ENCODE assay signal across 8 mouse cellular contexts in genomic region chr7:126950647-126951615, GRCm38 (mm10). TPM values are rescaled to one million over a fixed set of nuclear protein-coding genes. Genes with fewer than 3 reads are reported as not detected.
A peak's percentile ranks its signal among the peaks of the same experiment; 100 is the strongest.
DNase-seq lines count a peak whose midpoint lies in the region; ATAC-seq and TF ChIP-seq lines count a peak whose summit lies in the region.

No protein-coding gene starts in this region.

- peak overlapping the region; percentile 99; the same call in 1 of the 2 replicates for H3K4me2 ChIP-seq in stomach, embryonic 14.5 days (replicated peaks; ENCODE audit: low read depth, low read length)
- no peak overlapping the region for H3K4me2 ChIP-seq in stomach, postnatal 0 days (replicated peaks; ENCODE audit: low read depth)
- peak overlapping the region; percentile 95 for H3K4me2 ChIP-seq in forebrain, embryonic 12.5 days
- peak overlapping the region; percentile 79 for H3K4me2 ChIP-seq in liver, embryonic 15.5 days
- H3K4me2 ChIP-seq in stomach, embryonic 16.5 days (ENCODE audit: low read depth, low read length) = 0 out of 2 replicates have a peak overlapping the region, but pooled peaks have one; percentile 1

- peak overlapping the region; percentile 43; the same call in 1 of the 2 replicates for H3K4me3 ChIP-seq in stomach, embryonic 14.5 days (ENCODE audit: low read depth, low read length)
- H3K4me3 ChIP-seq in stomach, postnatal 0 days (ENCODE audit: low read depth, low read length) = no peak overlapping the region
- peak overlapping the region; percentile 50 for H3K4me3 ChIP-seq in forebrain, embryonic 12.5 days (replicated peaks)
- H3K4me3 ChIP-seq in liver, embryonic 15.5 days (replicated peaks) = no peak overlapping the region
- peak overlapping the region; percentile 55 for H3K4me3 ChIP-seq in stomach, embryonic 16.5 days (replicated peaks; ENCODE audit: low read length)

- WGBS in stomach, embryonic 14.5 days = 5% methylated on average over 26 of the region's 26 CpGs
- WGBS in stomach, postnatal 0 days = 7% methylated on average over 26 of the region's 26 CpGs
- 5% methylated on average over 26 of the region's 26 CpGs for WGBS in forebrain, embryonic 12.5 days
- 7% methylated on average over 26 of the region's 26 CpGs for WGBS in liver, embryonic 15.5 days (ENCODE audit: insufficient replicate concordance)
- WGBS in stomach, embryonic 16.5 days = 6% methylated on average over 26 of the region's 26 CpGs

- no peak for TF ChIP-seq EP300 in stomach, postnatal 0 days (optimal IDR thresholded peaks at IDR 0.05)

- TF ChIP-seq CTCF in stomach, postnatal 0 days (IDR thresholded peaks at IDR 0.05; ENCODE audit: low read depth) = no peak

- no peak overlapping the region for H3K9ac ChIP-seq in stomach, embryonic 14.5 days (replicated peaks; ENCODE audit: low read depth, low read length)
- no peak overlapping the region for H3K9ac ChIP-seq in stomach, postnatal 0 days (ENCODE audit: low read length)
- H3K9ac ChIP-seq in forebrain, embryonic 12.5 days = peak overlapping the region; percentile 68
- no peak overlapping the region for H3K9ac ChIP-seq in liver, embryonic 15.5 days
- no peak overlapping the region for H3K9ac ChIP-seq in stomach, embryonic 16.5 days (ENCODE audit: low read length)

- ATAC-seq in stomach, embryonic 14.5 days (ENCODE audit: insufficient number of reproducible peaks, insufficient read depth, low FRiP score, low read depth) = no peak
- ATAC-seq in stomach, postnatal 0 days (ENCODE audit: low FRiP score, low TSS enrichment) = no peak
- 0 out of 2 replicates have a peak, but pooled peaks have one; percentile 16 for ATAC-seq in forebrain, embryonic 12.5 days (ENCODE audit: low FRiP score)
- no peak for ATAC-seq in liver, embryonic 15.5 days (ENCODE audit: insufficient read depth)
- no peak for ATAC-seq in stomach, embryonic 16.5 days (ENCODE audit: insufficient read depth, low FRiP score)
- no peak for ATAC-seq in activated CD4-positive, CD25-positive, alpha-beta regulatory T cell, adult 4 months

- H3K9me3 ChIP-seq in stomach, embryonic 14.5 days (ENCODE audit: control insufficient read depth, low read depth, low read length) = no peaks in the 10 kb centered on the region
- H3K9me3 ChIP-seq in stomach, postnatal 0 days (ENCODE audit: control insufficient read depth, low read length) = no peaks in the 10 kb centered on the region
- H3K9me3 ChIP-seq in forebrain, embryonic 12.5 days = no peaks in the 10 kb centered on the region
- no peaks in the 10 kb centered on the region for H3K9me3 ChIP-seq in liver, embryonic 15.5 days (replicated peaks)
- no peaks in the 10 kb centered on the region for H3K9me3 ChIP-seq in stomach, embryonic 16.5 days (replicated peaks; ENCODE audit: control insufficient read depth, low read length)

- peaks cover 7% of the 10 kb centered on the region; the same call in 1 of the 2 replicates for H3K4me1 ChIP-seq in stomach, embryonic 14.5 days (ENCODE audit: control insufficient read depth, insufficient read depth, low read length)
- H3K4me1 ChIP-seq in stomach, postnatal 0 days (replicated peaks; ENCODE audit: control insufficient read depth, insufficient read depth) = no peaks in the 10 kb centered on the region
- H3K4me1 ChIP-seq in forebrain, embryonic 12.5 days = peaks cover 34% of the 10 kb centered on the region
- H3K4me1 ChIP-seq in liver, embryonic 15.5 days (replicated peaks) = peaks cover 20% of the 10 kb centered on the region
- H3K4me1 ChIP-seq in stomach, embryonic 16.5 days (ENCODE audit: control insufficient read depth, insufficient read depth, low read length) = peaks cover 7% of the 10 kb centered on the region; the same call in 1 of the 2 replicates

- H3K27me3 ChIP-seq in stomach, embryonic 14.5 days (ENCODE audit: control insufficient read depth, insufficient read depth, low read length) = peaks cover 16% of the 10 kb centered on the region
- H3K27me3 ChIP-seq in stomach, postnatal 0 days (ENCODE audit: control insufficient read depth, insufficient read depth, low read length) = no peaks in the 10 kb centered on the region
- H3K27me3 ChIP-seq in forebrain, embryonic 12.5 days = peaks cover 55% of the 10 kb centered on the region
- H3K27me3 ChIP-seq in liver, embryonic 15.5 days = peaks cover 55% of the 10 kb centered on the region
- H3K27me3 ChIP-seq in stomach, embryonic 16.5 days (ENCODE audit: control insufficient read depth, insufficient read depth, low read length) = peaks cover 19% of the 10 kb centered on the region

- no peaks in the 10 kb centered on the region for H3K36me3 ChIP-seq in stomach, embryonic 14.5 days (ENCODE audit: control insufficient read depth, insufficient read depth, low read length)
- no peaks in the 10 kb centered on the region for H3K36me3 ChIP-seq in stomach, postnatal 0 days (ENCODE audit: control insufficient read depth, insufficient read depth, low read length)
- H3K36me3 ChIP-seq in forebrain, embryonic 12.5 days (replicated peaks) = 0 out of 2 replicates have a peak, but pooled peaks cover 2% of the 10 kb centered on the region
- H3K36me3 ChIP-seq in liver, embryonic 15.5 days (replicated peaks) = no peaks in the 10 kb centered on the region
- H3K36me3 ChIP-seq in stomach, embryonic 16.5 days (ENCODE audit: control insufficient read depth, insufficient read depth, low read length) = no peaks in the 10 kb centered on the region

- no peak for DNase-seq in stomach, postnatal 0 days (ENCODE audit: low spot score)
- DNase-seq in spleen, postnatal 10 days (ENCODE audit: low spot score in 2 of 2) = no peak
- no peak for DNase-seq in ovary, postnatal 14 days (ENCODE audit: low spot score)

- H3K27ac ChIP-seq in stomach, embryonic 14.5 days (ENCODE audit: low read length) = no peak overlapping the region
- no peak overlapping the region for H3K27ac ChIP-seq in stomach, postnatal 0 days (replicated peaks)
- H3K27ac ChIP-seq in forebrain, embryonic 12.5 days = peak overlapping the region; percentile 81
- H3K27ac ChIP-seq in liver, embryonic 15.5 days (replicated peaks) = no peak overlapping the region
- H3K27ac ChIP-seq in stomach, embryonic 16.5 days (ENCODE audit: low read length) = no peak overlapping the region

RNA-seq across cellular contexts. Expression of gene Sez6l2, which starts 0.6 kb away (rescaled TPM):
- 2.9 and 3.6 TPM in 2 replicates for polyA plus RNA-seq in stomach, embryonic 14.5 days (2014; fragmentation: Nextera tagmentation; extraction: Ambion mirVana)
- 1.5 and 1.6 TPM in 2 replicates for polyA plus RNA-seq in stomach, postnatal 0 days (2015; fragmentation: Nextera tagmentation; extraction: Ambion mirVana)
- 8.6 and 10.5 TPM in 2 replicates for polyA plus RNA-seq in forebrain, embryonic 12.5 days (2016; fragmentation: Nextera tagmentation; extraction: Ambion mirVana)
- 0.07 and 0.12 TPM in 2 replicates for polyA plus RNA-seq in liver, embryonic 15.5 days (2015; fragmentation: Nextera tagmentation; extraction: Ambion mirVana)
- 1.3 and 1.9 TPM in 2 replicates for polyA plus RNA-seq in stomach, embryonic 16.5 days (2015; fragmentation: Nextera tagmentation; extraction: Ambion mirVana)
- polyA plus RNA-seq in activated CD4-positive, CD25-positive, alpha-beta regulatory T cell, adult 4 months (2017; shearing (Covaris generic)) = under 1 TPM; 0.17 to 0.58 TPM

RNA-seq across cellular contexts. Expression of gene Asphd1, which starts 1.5 kb away (rescaled TPM):
- 0.35 and 0.36 TPM in 2 replicates for polyA plus RNA-seq in stomach, embryonic 14.5 days (2014; fragmentation: Nextera tagmentation; extraction: Ambion mirVana)
- polyA plus RNA-seq in stomach, postnatal 0 days (2015; fragmentation: Nextera tagmentation; extraction: Ambion mirVana) = 0.28 and 0.40 TPM in 2 replicates
- 1.5 TPM in 2 replicates for polyA plus RNA-seq in forebrain, embryonic 12.5 days (2016; fragmentation: Nextera tagmentation; extraction: Ambion mirVana)
- polyA plus RNA-seq in liver, embryonic 15.5 days (2015; fragmentation: Nextera tagmentation; extraction: Ambion mirVana) = not detected in 2 replicates
- 0.18 and 0.45 TPM in 2 replicates for polyA plus RNA-seq in stomach, embryonic 16.5 days (2015; fragmentation: Nextera tagmentation; extraction: Ambion mirVana)
- under 1 TPM in 1 of 2 experiments, not detected in 1; 0.46 TPM for polyA plus RNA-seq in activated CD4-positive, CD25-positive, alpha-beta regulatory T cell, adult 4 months (2017; shearing (Covaris generic))

RNA-seq across cellular contexts. Expression of gene Kctd13, which starts 22.3 kb away (rescaled TPM):
- 14.7 and 16.1 TPM in 2 replicates for polyA plus RNA-seq in stomach, embryonic 14.5 days (2014; fragmentation: Nextera tagmentation; extraction: Ambion mirVana)
- 9.7 and 10.2 TPM in 2 replicates for polyA plus RNA-seq in stomach, postnatal 0 days (2015; fragmentation: Nextera tagmentation; extraction: Ambion mirVana)
- 45.3 and 46.4 TPM in 2 replicates for polyA plus RNA-seq in forebrain, embryonic 12.5 days (2016; fragmentation: Nextera tagmentation; extraction: Ambion mirVana)
- polyA plus RNA-seq in liver, embryonic 15.5 days (2015; fragmentation: Nextera tagmentation; extraction: Ambion mirVana) = 4.1 and 5.0 TPM in 2 replicates
- polyA plus RNA-seq in stomach, embryonic 16.5 days (2015; fragmentation: Nextera tagmentation; extraction: Ambion mirVana) = 11.3 and 12.8 TPM in 2 replicates
- polyA plus RNA-seq in activated CD4-positive, CD25-positive, alpha-beta regulatory T cell, adult 4 months (2017; shearing (Covaris generic)) = 1 to 10 TPM; 7.7 to 8.4 TPM

RNA-seq across cellular contexts. Expression of gene Cdipt, which starts 24.8 kb away (rescaled TPM):
- polyA plus RNA-seq in stomach, embryonic 14.5 days (2014; fragmentation: Nextera tagmentation; extraction: Ambion mirVana) = 96.8 and 106 TPM in 2 replicates
- polyA plus RNA-seq in stomach, postnatal 0 days (2015; fragmentation: Nextera tagmentation; extraction: Ambion mirVana) = 79.3 and 80.4 TPM in 2 replicates
- polyA plus RNA-seq in forebrain, embryonic 12.5 days (2016; fragmentation: Nextera tagmentation; extraction: Ambion mirVana) = 78.9 and 79.6 TPM in 2 replicates
- 44.8 and 51.7 TPM in 2 replicates for polyA plus RNA-seq in liver, embryonic 15.5 days (2015; fragmentation: Nextera tagmentation; extraction: Ambion mirVana)
- polyA plus RNA-seq in stomach, embryonic 16.5 days (2015; fragmentation: Nextera tagmentation; extraction: Ambion mirVana) = 110 and 125 TPM in 2 replicates
- 100 to 1,000 TPM; 119 to 136 TPM for polyA plus RNA-seq in activated CD4-positive, CD25-positive, alpha-beta regulatory T cell, adult 4 months (2017; shearing (Covaris generic))

RNA-seq across cellular contexts. Expression of gene Cdiptos, which starts 25.0 kb away (rescaled TPM):
- polyA plus RNA-seq in stomach, embryonic 14.5 days (2014; fragmentation: Nextera tagmentation; extraction: Ambion mirVana) = 1.6 and 2.8 TPM in 2 replicates
- polyA plus RNA-seq in stomach, postnatal 0 days (2015; fragmentation: Nextera tagmentation; extraction: Ambion mirVana) = 1.5 and 1.7 TPM in 2 replicates
- 0.86 and 2.0 TPM in 2 replicates for polyA plus RNA-seq in forebrain, embryonic 12.5 days (2016; fragmentation: Nextera tagmentation; extraction: Ambion mirVana)
- polyA plus RNA-seq in liver, embryonic 15.5 days (2015; fragmentation: Nextera tagmentation; extraction: Ambion mirVana) = 0.46 and 0.63 TPM in 2 replicates
- 1.5 and 2.1 TPM in 2 replicates for polyA plus RNA-seq in stomach, embryonic 16.5 days (2015; fragmentation: Nextera tagmentation; extraction: Ambion mirVana)
- 1 to 10 TPM in 1 of 2 experiments, under 1 TPM in 1; 0.37 to 1.5 TPM for polyA plus RNA-seq in activated CD4-positive, CD25-positive, alpha-beta regulatory T cell, adult 4 months (2017; shearing (Covaris generic))

Comparison
In these comparisons a context has a peak if more than half of its experiments do, and no peak if none do; other contexts are left out.
1. H3K4me3 ChIP-seq: peak in stomach, embryonic 14.5 days (single experiment), forebrain, embryonic 12.5 days (single experiment) and stomach, embryonic 16.5 days (single experiment); none in stomach, postnatal 0 days (single experiment) and liver, embryonic 15.5 days (single experiment).